Mouse (Mus musculus) urinary bladder, postnatal 25 days (tissue): ENCODE measurements at regions not wholly inside any gene's neighbourhood (a gene's known extent, or its start where the extent isn't known, plus 50 kb on each side); places are given as distances from the start of the nearest gene placed in this dataset.

ENCODE experiments used
- DNase-seq: peaks from one replicate; pipeline ENCODE4 v3.0.0; 2022; ENCODE audit warnings: low spot score

DNA sequence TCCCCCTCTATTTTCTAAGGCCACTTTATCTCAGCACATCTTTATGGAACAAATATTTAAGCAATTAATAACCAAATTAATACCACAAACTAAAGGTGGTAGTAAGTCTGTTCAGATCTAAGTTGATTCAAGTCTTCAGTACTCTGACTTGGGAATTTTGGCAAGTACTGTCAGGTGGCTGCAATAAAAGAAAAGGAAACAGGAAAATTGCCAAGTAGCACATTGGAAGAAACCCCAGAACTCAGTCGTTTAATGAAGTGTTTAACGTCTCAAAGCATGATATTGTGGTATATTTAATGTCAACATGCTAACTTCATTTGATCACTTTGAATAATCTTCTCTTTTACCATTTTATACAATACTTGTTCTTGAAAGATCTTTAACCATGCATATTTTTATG is 142.2 kb downstream of the Gm11146 start:
- DNase-seq: no peak

DNA sequence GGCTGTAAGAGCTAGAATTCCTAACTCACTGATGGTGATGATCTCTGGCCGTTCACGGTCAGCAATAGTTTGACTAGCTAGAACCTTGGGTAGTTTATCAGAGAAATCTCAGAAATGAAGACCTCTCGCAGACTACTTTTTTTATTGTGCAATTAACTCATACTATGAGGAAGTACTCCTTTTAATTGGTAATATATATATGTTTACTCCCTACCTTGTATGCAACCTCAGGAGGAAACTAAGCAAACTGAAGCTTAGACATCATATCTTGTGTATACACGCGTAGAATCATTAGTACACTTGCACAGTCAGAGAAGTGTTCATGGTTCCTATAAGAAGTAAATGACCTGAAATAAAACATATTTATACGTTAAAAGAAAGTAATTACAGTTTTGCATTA is 157.2 kb downstream of the Gm11146 start:
- DNase-seq: no peak

DNA sequence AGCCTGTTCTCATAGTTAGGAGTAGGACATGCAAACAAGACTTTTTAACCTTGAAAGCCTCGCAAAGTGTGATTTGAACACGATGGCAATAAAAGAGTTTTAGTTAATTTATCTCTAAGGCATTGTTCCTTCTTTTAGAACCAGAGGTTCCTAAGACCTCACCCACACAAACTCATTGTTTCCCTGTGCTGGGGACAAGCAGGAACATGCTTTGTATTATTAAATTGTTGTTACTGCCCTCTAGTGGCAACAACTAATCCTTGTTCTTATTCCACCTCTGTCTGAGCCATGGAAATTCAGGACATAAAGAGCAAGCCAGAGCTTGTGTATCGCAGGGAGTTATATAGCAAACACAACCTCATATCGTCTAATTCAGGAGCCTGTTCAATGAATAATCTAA is 157.9 kb downstream of the Gm11146 start:
- DNase-seq: peak; percentile 12

DNA sequence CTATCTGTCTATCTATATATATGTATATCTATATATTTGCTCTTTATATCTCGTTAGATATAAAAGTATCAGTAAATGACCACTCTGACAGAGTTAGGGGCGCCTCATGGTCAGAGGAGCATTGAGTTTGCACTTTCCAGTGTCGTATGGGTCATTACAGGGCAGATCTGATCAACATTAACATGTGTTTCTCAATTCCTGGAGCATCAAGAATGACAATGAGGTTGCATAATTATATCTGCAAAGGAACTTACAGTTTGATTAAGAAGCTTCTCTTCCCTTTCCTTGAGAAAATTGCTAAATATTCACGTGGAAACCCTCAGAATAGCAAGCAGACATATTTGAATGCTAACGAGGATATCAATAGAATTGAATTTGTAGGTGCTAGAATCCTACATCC is 158.6 kb downstream of the Gm11146 start:
- no peak for DNase-seq

DNA sequence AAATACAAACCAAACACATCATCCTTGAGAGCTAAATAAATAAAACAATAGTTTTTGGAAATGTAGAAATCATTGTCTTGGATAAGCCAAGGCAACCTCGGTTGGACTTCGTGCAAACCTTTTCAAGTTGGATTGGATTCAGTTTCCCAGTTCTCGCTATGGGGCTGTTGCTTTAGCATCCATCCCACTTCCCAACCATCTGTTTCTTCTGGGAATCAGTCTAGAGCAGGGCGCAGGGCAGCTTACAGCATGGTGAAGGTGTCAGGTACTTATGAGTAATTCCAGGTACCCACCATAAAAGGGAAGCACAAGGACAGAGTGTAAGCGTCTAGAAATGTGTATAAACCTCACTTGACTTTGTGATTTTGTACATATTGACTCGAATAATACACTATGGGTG is 159.0 kb downstream of the Gm11146 start:
- no peak for DNase-seq

DNA sequence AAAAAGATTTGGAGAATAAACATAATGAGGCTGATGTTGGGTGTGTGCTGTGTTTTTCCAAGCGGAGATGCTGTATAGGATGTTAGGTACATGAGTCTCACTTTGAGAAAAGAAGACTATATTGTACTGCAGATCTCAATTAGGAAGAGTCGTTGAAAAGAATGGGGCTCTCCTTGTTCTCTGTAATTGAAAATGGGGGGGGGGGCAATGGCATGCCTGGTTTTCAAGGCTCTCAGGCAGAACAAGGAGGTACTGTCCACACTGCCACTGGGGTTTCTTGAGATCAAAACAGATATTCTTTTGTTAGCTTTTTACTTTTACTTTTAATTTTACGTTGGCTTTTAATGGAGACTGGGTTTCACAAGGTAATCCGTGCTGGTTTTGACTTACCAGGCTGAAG is 170.5 kb downstream of the Gm11146 start:
- DNase-seq: no peak

DNA sequence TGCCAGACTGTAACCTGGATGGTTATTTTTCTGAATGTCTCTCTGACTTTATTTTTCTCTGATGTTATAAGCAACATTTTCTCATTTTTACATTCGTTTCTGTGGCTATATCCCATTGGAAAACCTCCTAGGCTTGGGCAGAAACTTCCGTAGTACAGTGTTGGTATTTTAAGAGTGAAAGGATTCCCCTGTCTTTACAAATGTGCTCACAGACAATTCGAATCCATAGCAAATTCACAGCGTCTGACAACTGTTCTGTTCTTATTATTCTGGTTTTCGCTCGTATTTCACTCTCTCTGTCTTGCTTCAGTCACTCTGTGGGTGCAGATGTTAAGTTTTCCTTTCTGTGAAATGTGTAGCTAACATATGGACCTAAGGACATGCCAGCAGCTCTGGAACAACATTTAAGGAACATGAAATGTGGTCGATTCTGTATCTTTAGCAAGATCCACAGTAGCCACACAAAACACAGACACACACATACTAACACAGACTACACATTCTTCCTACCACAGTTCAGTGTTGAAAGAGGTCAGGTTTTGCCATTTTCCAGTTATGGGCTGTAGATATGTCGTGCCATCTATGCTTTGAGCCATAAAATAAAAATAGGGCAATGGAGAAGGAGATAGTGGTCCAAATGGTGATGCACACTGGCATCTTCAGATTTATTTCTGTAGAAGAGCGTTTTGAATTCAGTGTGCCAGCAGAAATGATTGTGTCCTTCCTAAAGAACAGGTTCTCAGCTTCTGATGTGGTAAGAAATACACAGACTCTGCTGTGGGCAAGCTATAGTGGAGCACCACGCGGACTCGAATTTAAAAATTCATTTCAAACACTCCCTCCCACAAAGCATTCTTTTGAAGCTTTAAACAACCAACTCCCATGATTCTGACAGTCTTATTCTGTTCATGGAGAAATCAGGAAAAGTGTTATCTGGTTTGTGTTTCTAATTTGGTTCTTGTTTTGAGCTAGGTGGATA is 179.2 kb downstream of the Gm11146 start:
- no peak for DNase-seq

DNA sequence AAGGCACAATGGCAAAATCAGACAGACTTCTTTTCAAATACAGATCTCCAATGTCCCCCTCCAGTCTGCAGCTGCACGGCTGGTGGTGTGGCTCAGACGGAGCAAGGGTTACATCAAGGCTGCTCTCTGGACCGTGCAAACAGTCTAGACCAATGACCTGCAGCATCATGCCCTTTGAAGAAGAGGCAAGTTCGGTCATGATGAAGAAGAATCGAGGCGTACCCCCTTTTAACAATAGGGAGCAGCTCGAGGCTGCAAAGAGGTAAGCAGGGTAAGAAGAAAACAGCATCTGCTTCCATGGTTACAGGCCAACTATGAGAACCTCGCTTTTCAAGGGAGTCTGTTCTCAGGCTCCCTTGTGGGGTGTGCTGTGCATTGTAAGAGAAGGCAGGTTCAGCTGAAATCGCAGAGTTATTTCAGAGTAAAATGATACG is 180.3 kb downstream of the Gm11146 start:
- no peak for DNase-seq

DNA sequence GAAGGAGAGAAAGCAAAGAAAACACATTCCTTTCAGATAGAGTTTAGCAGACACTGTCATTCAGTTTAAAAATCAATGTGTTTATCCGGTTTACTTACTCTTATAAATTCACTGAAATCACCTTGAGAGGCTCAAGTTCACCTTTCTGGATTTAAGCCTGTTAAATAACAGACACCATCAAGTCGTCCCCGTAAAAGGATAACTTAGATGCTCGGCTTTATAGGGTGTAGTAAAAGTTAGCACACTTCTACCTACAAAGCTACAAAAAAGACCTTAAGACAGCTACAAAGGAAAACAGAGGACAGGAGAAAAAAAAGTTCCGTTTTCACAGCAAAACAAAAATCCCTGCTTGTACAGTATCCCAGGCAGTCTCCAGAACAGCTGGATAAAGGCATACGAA is 180.9 kb downstream of the Gm11146 start:
- no peak for DNase-seq

DNA sequence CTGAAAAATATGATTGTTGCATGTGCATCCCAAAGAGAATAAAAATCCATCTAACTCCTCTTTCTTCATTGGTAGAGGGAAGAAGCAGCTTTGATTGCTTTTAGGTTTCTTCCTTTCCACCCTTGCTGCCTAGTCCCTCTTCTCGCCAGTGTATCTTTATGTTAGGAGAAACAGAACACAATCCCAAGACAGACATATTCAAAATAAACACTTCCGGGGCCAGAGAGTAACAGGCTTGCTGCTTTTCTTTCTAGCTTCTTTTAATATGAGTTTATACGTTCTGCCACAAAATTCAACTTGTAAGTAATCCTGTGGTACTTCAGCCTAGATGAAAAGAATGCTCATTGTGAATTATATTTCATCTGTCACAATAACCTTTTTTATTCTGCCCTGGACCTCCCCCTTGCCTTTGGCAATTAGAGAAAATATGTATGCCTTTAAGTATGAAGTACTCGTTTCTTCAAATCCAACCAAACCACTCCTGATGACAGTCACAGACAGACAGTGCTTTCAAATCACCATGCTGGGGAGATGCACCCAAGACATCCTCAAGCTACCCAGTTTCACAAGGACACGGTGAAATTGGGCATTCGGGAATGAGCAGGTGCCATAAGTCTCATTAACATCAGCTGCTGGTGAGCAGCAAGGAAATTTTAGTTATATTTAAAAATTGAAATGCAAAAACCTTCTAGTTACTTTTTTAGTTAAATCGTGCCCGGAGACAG is 181.6 kb downstream of the Gm11146 start:
- DNase-seq: no peak

DNA sequence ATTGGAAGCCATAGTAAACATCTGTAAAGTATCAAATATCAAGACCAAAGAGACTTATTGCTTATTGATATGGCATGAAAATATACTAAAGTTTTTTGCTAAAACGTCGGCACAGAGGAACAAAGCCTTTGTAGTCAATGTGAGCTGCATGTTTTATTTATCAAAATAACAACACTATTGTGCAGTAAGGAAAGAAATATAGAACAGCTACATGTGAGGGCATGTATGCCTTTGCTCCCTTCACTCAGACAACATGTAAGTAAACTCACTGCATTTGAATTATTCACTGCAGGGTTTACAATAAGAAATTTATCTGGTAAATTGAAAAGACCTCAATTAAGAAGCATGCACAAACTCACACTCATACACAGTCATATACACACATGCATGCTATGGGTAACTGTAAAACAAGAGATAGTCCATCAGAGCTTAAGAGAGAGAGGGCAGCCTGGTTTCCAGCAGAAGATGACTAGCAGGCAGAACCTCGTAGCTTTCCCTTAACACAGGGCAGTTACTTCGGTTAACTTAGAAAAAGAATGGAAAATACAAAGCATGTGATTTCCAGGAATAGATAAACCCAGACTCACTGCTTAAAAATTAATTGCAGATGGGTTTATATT is 182.7 kb downstream of the Gm11146 start:
- no peak for DNase-seq

DNA sequence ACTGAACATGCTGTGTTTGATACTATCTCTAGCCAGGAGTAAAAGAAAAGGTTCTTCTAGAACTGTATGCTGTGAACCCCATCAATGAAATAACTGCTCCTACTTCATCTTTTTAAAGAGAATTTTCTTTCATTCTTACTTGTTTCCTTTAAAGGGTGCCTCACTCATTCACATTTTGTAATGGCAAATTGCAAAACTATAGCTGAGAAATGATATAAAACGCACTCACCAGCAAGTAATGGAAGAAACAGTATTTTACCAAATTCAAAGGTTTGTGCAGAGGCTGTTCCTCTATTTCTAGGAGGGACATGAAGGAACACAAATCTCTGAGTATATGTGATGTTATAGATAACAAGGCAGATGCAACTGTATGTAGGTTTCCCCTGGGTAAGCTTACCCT is 183.4 kb downstream of the Gm11146 start:
- DNase-seq: no peak

DNA sequence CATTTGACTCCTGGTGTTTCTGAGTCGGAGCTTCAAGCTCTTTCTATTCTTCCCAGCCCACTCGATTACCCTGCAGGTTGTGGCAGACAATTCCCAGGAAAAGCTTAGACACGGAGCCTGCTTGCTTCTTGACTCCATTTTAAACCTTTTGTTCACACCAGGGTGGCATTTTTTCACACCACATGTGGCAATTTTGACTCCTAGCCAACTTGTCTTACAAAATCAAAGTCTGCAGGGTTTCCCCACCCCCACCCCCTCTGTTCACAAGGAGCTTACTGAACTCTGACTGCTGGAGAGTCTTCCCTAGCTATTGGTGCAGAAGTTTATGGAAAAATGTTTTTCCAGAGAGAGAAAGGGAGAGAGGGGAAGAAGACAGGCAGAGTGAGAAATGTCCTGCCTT is 184.1 kb downstream of the Gm11146 start:
- no peak for DNase-seq

DNA sequence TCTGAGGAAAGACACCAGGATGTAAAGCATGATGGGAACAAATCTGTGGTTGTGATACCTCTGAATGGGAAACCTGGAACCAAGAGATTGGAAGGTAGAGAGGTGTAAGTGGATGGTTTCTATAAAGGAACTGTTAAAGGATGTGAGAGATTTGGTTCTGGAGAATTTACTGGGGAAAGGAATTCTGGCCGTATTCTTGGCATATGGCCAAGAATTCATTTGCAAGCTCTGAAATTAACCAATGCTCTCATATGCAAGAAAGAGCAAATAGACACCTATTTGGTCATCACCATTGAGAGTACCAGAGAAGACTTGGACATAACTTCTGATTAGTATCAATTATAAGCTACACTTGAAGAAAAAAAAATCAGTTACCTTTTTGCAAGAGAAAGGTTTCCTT is 187.3 kb downstream of the Gm11146 start:
- no peak for DNase-seq

DNA sequence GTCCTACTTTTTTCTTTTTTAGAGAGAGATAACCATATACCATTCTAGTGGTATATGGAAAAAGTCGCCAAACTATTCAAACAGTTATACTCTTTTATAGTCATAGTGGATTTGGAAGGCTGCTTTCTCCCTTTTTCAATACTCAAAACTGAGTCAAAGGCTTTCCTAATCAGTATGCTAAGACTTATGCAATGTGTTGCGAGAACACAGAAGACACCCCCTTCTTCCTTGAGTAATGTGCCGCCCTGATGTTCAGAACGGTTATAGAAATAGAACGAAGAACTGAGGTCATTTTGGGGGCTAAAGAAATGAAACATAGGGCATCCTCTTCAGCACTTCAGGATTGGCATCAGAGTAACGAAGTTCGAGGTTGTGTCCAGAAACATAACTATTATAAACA is 192.7 kb downstream of the Gm11146 start:
- DNase-seq: no peak

DNA sequence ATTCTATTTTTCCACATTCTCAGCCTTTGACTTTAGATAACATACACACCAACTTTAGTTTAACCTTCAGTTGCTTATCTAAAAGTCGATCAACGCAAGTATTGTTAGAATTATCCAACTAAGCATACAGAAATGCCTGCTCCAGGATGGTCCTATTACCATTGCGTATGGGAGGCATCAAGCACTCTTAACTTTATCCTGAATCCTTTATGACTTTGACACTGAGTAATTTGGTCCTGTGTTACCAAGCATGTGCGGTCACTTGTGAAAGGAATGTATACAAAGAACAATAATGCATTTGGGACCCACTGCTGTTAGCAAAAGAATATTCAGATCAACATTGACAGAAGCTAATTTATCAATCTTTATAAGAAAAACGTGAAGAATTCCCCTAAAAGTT is 194.9 kb downstream of the Gm11146 start:
- DNase-seq: no peak

DNA sequence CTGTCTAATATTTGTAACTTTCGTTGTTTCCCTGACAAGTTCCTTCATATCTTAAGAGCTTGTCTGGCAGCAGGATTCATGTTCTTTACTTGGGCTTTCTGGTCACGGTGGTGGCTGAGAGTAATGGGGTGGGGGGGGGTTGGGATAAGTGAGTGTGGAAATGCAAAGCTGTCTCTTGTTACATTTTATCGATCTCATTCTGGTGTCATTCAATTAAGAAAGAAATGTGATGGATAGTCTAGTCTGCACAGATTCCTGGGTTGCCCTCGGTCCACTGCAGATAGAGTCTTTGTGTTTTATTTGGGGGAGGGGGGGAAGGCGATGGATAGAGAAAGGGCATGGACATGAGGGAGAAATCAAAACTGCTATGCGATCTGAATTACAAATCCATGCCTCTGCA is 196.0 kb downstream of the Gm11146 start:
- DNase-seq: no peak

DNA sequence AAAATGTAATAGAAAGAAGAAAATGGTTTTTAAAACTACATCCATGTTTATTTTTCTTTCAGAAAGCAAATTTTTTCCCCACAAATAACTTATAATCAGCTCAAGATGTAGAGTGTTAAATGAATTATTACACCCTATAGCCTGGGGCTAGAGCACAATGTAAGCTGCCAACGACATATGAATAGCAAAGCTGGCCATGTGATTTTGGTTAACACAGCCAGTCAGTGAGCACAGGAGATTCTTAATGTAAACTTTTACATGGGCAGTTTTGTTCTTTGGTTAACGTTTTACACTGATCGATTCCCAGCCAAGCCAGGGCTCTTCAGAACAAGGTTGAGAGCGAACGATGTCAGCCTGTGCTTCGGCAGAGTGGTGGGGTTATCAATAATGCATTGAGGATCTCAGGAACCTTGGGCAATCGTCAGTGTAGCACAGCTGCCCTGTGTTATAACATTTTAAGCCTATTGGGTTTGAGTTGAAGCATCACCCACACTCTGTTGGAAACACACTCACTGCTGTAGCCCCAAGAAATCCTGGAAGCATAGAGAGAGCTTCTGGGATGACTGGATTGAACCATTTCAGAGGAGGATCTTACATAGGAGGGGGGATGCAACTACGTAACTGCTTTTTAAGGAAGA is 196.6 kb downstream of the Gm11146 start:
- DNase-seq: no peak

DNA sequence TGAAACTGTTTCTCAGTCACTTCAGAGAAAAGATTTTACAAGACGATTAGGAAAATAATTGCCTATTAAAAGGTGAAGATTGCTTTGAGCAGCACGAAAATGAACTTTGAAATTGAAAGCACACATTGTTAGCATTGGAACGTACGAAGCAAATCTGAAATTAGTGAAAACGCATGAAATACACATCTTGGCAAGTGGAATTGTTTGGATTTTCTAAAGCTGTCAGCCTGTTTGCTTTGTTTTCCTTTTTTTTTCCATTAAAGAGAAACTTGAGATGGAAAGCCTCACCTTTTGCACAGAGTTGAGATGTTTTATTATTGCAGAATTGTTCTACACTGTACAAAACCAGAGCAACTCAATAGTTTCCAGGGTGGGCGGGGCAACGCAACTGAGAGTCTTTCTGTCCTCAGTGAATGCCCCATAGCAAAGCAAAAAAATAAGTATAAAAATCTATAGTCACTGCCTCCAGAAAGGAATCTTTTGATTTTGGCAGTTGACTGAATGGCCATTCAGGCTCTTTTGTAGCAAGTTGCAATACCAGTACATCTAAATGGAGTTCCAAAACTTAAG is 199.1 kb downstream of the Gm11146 start:
- DNase-seq: no peak

DNA sequence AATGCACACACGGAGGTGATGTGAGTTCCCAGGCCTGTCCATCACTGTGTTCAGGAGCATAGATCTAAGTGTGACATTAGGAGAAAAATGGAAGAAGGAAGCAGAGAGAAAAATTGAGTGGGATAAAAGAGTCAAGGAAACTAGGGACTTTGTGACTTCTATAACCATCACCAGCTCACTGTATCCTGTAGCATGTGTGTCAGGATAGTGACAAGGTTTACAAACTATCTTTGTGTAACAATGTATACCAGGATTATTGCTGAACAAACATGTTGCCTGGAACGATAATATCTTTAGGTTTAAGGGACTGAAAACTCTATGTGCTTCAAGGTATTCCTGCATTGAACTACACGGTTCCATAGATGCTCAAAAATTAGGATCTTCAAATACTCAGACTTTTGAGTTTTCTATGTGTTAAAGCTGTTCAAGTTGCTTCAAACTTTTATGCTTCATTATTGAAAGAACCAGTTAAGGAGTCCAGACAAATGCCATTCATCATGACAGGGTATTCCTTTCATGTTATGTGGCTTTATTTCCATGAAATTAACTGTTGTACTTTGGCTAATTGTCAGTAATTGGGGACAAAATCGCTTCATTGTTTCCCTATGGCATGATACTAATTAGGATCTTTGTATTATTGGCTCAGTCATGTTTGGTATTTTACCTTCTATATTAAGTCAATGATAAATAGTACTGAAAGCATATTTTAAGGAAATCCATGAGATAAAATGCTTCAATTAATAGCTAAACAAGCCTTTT is 200.5 kb downstream of the Gm11146 start:
- DNase-seq: no peak

DNA sequence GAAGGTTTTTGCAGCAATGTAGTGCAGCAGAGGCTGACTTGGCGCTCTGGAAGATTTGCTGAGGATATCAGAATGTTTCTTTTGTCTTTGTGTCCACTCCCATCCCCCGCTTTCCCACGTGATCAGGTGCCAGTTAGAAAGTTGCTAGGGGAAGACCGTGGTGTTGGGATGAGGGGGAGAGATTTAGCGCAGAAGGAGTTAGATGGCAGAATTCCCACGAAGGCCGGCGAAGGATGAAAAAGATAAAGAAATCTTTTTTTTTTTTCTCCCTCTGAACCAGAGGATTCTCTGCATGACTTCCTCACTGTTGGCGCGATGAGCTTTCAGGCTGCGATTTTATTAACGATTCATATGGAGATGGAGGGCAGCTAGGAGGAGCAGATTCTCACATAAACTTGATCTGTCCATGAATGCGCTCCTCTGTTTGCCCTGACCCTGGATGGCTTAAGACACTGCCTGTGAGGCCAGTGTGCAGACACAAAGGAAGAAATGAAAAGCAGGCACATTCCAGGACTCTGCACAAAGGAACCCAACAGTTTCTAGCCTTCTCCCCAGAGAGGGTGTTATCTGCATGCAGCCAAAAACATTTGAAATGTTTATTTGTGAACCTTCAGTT is 201.5 kb downstream of the Gm11146 start:
- DNase-seq: peak; percentile 32
